Mouse (Mus musculus) CH12.LX (cell line): ENCODE measurements at regions not wholly inside any gene's neighbourhood (a gene's known extent, or its start where the extent isn't known, plus 50 kb on each side); places are given as distances from the start of the nearest gene placed in this dataset.

ENCODE experiments used
- CTCF ChIP-seq, 2 experiments: IDR thresholded peaks in 1 of 2; conservative IDR thresholded peaks in 1 of 2; 2 replicates each; pipeline ENCODE4 v1.5.1; 2011 to 2012; ENCODE audit warnings: low read depth in 2 of 2, low read length in 2 of 2, improper control_type of control experiment in 1 of 2, inconsistent platforms in 1 of 2, mild to moderate bottlenecking in 1 of 2, moderate library complexity in 1 of 2
- EP300 ChIP-seq: IDR thresholded peaks from 2 replicates; pipeline ENCODE4 v1.6.1; 2011; ENCODE audit warnings: low read length, improper control_type of control experiment
- KAT2A ChIP-seq: IDR thresholded peaks from 2 replicates; pipeline ENCODE4 v1.6.1; 2012; ENCODE audit warnings: low read length, improper control_type of control experiment, inconsistent platforms; ENCODE audit not compliant: insufficient replicate concordance
- MAZ ChIP-seq: IDR thresholded peaks from 2 replicates; pipeline ENCODE4 v1.6.1; 2012; ENCODE audit warnings: low read depth, mild to moderate bottlenecking, inconsistent platforms, low read length, improper control_type of control experiment, moderate library complexity
- MYC ChIP-seq: IDR thresholded peaks from 2 replicates; pipeline ENCODE4 v1.6.1; 2011; ENCODE audit warnings: low read depth, mild to moderate bottlenecking, improper control_type of control experiment, low read length
- NELFE ChIP-seq: IDR thresholded peaks from 2 replicates; pipeline ENCODE4 v1.6.1; 2011; ENCODE audit warnings: low read depth, low read length, improper control_type of control experiment
- POLR2A ChIP-seq: IDR thresholded peaks from 2 replicates; pipeline ENCODE4 v1.6.1; 2011; ENCODE audit warnings: low read depth, mild to moderate bottlenecking, improper control_type of control experiment, low read length
- RAD21 ChIP-seq: IDR thresholded peaks from 2 replicates; pipeline ENCODE4 v1.6.1; 2011; ENCODE audit warnings: low read depth, mild to moderate bottlenecking, low read length, improper control_type of control experiment, moderate library complexity
- TBP ChIP-seq: conservative IDR thresholded peaks from 2 replicates; pipeline ENCODE4 v1.6.1; 2011; ENCODE audit warnings: low read depth, low read length, improper control_type of control experiment
- UBTF ChIP-seq: IDR thresholded peaks from 2 replicates; pipeline ENCODE4 v1.6.1; 2012; ENCODE audit warnings: low read depth, mild to moderate bottlenecking, inconsistent platforms, low read length, improper control_type of control experiment, moderate library complexity
- USF1 ChIP-seq: IDR thresholded peaks from 2 replicates; pipeline ENCODE4 v1.6.1; 2014; ENCODE audit warnings: low read depth, mild to moderate bottlenecking, inconsistent platforms, low read length, improper control_type of control experiment
- ZKSCAN1 ChIP-seq: IDR thresholded peaks from 2 replicates; pipeline ENCODE4 v1.6.1; 2012; ENCODE audit warnings: low read depth, inconsistent platforms, low read length, improper control_type of control experiment, borderline replicate concordance
- ZNF384 ChIP-seq: IDR thresholded peaks from 2 replicates; pipeline ENCODE4 v1.6.1; 2012; ENCODE audit warnings: low read depth, low read length, improper control_type of control experiment, inconsistent platforms

DNA sequence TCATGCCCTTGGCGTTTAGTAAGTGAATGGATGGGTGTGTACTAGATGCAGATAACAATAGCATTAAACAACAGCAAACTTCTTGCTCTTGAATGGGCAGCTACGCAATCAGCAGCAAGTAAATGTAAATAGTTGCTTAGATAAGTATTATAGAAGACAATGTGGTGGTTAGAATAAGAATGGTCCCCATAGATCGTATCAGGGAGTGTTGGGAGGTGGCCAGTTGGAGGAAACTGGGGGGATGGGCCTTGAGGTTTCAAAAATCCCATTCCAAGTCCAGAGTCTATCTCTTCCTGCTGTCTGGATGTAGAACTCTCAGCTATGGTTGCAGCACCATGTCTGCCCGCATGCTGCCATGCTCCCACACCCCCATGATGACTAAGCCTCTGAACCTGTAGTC, 88.0 kb upstream of the Ankrd28 start:
- TF ChIP-seq ZKSCAN1, result no peak
- TF ChIP-seq ZNF384, result no peak
- no peak for TF ChIP-seq CTCF (conservative IDR thresholded peaks at IDR 0.05 in 1 of 2, IDR thresholded peaks at IDR 0.05 in 1 of 2; ENCODE audit: low read depth in 2 of 2, low read length in 2 of 2)
- TF ChIP-seq EP300, result no peak
- TF ChIP-seq POLR2A, result no peak
- TF ChIP-seq KAT2A, result no peak
- no peak for TF ChIP-seq MYC
- TF ChIP-seq MAZ, result no peak
- TF ChIP-seq UBTF, result no peak
- TF ChIP-seq NELFE, result no peak
- no peak for TF ChIP-seq RAD21
- no peak for TF ChIP-seq TBP
- no peak for TF ChIP-seq USF1
